Mouse (Mus musculus) CD4-positive naive resting alpha-beta T cell, adult 76 days (primary cell): Measurements from ENCODE around the gene Trmt10a. TPM values are rescaled to one million over a fixed set of nuclear protein-coding genes. Genes with fewer than 3 reads are reported as not detected.

ENCODE experiments used
- total RNA-seq: library from RNA; stranded (reverse); gene quantifications from one replicate; pipeline ENCODE4 v1.2.4, GENCODE M21; 2023

Trmt10a gene
- total RNA-seq: 5.4 TPM

GRCm38 (mm10) chr3:138143315-138144059 lies at the start of gene Trmt10a:
Gene Trmt10a, plus strand, starts transcription at chr3:138143448.

GRCm38 (mm10) chr3:138144642-138145171 lies 1.5 kb downstream of the Trmt10a start, which contains the start of gene Mttp:
Gene Mttp, minus strand, starts transcription at chr3:138144968.

GRCm38 (mm10) chr3:138193683-138194302 lies 50.5 kb downstream of the Trmt10a start, which contains the start of gene 4930579F01Rik:
Gene 4930579F01Rik, minus strand, starts transcription at chr3:138193825.

Other genes with a start within 250 kb of the Trmt10a start
- 53.8 TPM for gene Lamtor3, start 224.9 kb upstream of the Trmt10a start, total RNA-seq
- gene Dapp1, start 161.9 kb upstream of the Trmt10a start, total RNA-seq: 47.2 TPM
- not detected for gene 1110002E22Rik, start 78.4 kb upstream of the Trmt10a start, total RNA-seq
- not detected for gene Gm5105, start 76.1 kb upstream of the Trmt10a start, total RNA-seq
- gene Mttp, start 1.5 kb downstream of the Trmt10a start, total RNA-seq: 2.4 TPM
- not detected for gene 4930579F01Rik, start 50.4 kb downstream of the Trmt10a start, total RNA-seq
- gene Adh7, start 74.3 kb downstream of the Trmt10a start, total RNA-seq: not detected
- 8.4 TPM for gene Adh1, start 117.5 kb downstream of the Trmt10a start, total RNA-seq
- not detected for gene Adh6a, start 169.8 kb downstream of the Trmt10a start, total RNA-seq
- gene Adh6b, start 198.3 kb downstream of the Trmt10a start, total RNA-seq: not detected